Mouse (Mus musculus): ENCODE results near the gene Brca2. TPM values are rescaled to one million over a fixed set of nuclear protein-coding genes. Genes with fewer than 3 reads are reported as not detected.

Gene Brca2
- total RNA-seq, 1 experiment from 2014 or later = 76.3 TPM

DNA sequence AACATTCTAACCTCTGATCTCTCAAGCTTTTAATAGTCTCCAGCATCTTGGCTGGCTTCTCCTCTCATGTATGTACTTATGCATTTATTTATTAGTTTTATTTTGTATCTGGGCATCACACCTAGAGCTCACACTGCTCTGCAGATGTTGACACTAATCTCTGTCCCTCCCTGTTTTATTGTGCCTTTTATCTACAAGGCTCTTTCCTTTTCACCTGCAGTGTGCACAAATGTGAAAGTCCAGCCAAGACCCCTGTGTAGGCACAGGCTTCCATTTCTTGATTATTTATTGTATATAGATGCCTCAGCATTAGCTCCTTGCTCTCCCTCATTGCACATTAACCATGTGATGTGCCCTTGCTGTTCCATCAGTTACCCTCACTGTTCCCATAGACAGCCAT is 38.9 kb downstream of the Brca2 start:
- no peak for ATAC-seq (replicated peaks; ENCODE audit: low read depth, poor library complexity, severe bottlenecking)

DNA sequence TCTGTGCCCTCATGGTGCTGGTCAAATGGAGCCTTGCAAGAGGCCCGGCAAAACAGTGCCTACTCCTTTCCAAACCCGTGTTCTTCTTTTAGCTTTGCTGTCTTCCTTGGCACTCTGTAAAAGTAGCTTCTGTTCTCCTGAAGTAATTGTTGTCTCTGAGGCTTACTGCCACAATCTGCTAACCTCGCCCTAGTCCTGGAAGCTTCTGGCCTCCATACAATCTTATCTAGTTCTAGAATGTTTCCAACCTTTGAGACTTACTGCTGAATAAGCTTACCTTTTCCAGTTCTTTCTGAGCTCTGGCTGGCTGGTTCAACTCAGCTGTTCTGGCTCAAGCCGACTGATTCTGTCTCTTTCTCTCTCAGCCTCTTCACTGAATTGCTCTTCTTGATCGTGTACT is 39.4 kb downstream of the Brca2 start:
- no peak for ATAC-seq (replicated peaks; ENCODE audit: low read depth, poor library complexity, severe bottlenecking)

DNA sequence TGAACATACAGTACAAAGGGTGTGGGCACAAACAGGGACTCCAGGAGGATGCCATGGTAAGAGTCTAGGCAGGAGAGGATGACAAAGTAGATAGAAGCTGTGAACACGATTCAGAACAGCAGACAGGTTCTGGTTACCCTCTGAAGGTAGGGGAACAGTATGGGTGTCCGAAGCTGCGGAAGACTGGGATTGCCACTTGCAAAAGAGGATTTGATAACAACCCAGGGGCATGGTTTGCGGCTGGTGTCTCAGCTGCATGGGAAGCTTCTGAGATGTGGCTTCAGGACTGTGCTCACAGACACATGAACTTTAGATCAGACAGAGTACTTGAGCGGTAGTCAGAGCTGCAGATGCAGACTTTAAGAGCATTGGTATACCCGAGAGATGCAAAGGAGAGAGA is 42.0 kb downstream of the Brca2 start:
- ATAC-seq (replicated peaks; ENCODE audit: low read depth, poor library complexity, severe bottlenecking) = no peak

DNA sequence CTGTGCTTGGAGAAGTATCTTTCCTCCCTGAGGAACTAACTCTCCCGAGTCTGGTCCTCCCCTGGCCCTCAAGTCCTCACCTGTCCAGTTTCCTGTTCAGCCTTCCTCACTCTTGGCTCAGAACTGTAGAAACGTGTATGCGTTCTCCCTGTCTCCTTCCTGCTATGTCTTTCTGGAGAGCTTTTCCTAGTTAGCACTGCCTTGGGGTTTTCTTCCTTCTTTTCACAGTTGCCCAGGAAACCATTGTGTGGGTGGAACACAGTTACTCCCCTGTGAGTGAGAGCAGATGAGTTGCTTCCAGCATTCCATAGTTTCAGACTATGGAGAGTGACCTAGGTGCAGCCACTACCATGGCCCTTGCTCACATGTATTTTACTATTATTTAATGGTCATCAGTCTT is 43.8 kb downstream of the Brca2 start:
- ATAC-seq (replicated peaks; ENCODE audit: low read depth, poor library complexity, severe bottlenecking) = no peak

DNA sequence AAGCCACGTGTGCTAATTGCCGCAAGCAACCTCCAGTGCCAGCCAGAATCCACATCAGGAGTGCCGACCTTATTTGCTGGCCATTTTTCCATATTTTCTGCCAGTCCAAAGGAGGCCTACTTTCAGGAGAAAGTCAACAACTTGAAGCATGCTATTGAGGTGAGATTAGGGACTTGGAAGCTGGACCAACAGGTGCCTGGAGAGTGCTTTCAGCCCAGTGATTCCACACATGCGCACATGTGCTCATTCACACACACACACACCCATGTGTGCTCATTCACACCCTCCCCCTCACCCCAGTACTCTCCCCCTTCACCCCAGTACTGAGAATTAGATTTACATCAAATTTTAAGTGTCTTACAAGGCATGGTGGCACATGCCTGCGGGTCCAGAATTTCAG is 44.5 kb downstream of the Brca2 start:
- no peak for ATAC-seq (replicated peaks; ENCODE audit: low read depth, poor library complexity, severe bottlenecking)

DNA sequence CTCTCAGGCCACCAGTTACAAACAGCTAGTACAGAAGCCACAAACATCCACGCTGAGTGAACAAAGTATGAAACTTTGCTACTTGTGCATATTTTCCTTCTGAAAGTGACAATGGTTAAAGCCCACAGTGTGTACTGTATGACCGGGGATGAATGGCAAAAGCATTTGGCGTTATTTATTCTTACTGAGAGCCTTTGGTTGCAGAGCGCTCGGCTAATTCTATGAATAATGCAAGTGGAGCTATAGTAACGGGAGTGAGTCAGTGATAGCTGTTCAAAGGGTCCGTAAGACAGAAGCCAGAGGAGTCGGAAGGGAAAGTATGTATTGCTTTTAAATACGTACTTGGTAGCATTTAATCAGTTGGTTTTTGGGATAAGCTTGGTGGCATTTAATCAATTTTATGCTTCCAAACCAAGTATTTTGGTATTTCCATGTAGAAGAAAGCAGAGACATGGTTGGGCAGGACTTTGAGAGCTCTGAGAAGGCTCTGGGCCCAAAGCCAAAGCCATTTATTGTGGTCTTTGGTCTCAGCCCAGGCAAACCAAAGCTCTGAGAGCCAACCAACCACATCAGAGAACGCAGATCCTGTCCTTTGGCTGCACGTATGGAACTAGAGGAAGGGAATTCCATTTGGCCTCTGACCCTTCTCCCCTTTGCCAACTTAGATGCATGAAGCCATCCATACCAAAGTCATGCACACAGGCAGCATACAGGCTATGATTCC is 48.2 kb downstream of the Brca2 start:
- ATAC-seq (replicated peaks; ENCODE audit: low read depth, poor library complexity, severe bottlenecking) = no peak

DNA sequence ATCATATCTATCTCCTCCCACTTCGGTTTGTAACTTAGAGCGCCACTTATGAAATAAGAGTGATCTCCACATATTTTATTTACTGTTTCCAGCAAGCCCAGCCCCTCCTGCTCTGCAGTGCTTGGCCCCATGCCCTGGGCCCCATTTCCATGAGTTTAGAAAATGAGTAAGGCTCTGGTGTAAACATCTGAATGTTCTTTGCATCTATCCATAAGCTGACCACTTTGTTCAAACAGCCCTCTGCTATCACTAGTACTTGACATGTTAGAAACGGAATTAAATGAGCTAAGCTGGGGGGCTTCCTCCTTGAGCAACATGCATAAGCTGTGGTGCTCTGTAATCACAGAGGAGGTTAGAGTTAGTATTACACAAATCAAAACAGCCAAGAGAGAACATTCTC is 52.0 kb downstream of the Brca2 start:
- no peak for ATAC-seq (replicated peaks; ENCODE audit: low read depth, poor library complexity, severe bottlenecking)

DNA sequence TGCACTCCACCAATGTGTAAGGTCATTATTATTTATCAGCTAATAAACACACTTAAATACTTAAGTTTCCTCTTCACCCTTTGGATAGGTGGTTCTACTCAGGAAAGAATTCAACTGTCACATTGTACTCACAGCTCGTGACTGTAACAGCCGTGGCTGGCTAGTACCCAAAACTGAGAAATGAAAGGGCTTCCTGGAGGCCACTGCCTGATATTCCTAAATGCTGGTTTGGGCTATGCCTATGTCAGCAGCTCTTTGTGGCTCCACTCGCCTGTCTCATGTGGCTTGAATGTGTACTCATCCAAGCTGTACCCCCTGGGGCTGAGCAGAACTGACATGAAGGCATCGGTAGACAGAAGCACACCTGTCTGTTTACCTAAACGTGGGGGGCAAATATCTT is 52.5 kb downstream of the Brca2 start:
- ATAC-seq (replicated peaks; ENCODE audit: low read depth, poor library complexity, severe bottlenecking) = no peak

DNA sequence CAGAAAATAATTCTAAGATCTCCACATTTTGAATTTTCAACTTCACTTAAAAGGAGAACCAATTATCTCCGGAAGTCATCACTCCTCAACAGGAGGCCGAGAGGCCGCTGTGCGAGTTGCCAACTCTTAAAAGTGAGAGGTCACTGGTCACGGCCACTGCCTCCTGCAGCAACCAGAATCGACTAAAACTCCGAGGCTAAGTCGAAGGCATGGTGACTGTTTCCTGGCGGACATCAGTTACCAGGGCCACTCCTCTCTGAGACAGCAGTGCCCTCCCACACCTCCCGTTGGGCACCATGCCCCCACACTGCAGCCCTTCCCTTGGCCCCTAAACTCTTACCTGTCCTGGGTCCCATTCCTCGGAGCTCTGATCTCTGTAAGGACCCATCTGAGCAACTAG is 54.4 kb downstream of the Brca2 start:
- ATAC-seq (replicated peaks; ENCODE audit: low read depth, poor library complexity, severe bottlenecking) = no peak

DNA sequence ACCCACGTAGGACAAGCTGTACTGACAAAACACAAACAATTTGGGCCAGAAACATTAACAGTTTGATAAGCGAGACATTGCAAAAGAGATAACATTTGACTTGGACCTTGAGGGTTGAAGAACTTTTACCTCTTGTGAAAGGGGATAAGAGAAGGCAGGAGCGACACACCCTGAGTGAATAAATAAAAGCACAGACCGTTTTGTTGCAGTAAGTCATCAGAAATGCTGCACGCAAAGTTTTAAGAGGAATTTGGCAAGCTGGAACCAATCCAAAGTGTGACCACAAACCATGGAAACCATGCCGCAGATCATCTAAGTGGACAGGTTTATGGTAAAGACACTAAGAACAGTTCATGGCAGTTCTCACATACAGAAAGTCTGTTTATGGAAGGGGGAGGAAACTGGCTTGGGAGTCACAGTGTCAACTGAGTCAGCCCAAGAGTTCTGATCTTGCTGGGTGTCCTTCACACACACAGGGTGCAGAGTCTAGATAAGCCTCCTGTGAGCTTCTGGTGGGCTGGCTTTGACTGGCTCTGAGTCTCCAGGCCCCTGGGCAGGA is 56.3 kb downstream of the Brca2 start:
- peak; percentile 74 for ATAC-seq (replicated peaks; ENCODE audit: low read depth, poor library complexity, severe bottlenecking)

DNA sequence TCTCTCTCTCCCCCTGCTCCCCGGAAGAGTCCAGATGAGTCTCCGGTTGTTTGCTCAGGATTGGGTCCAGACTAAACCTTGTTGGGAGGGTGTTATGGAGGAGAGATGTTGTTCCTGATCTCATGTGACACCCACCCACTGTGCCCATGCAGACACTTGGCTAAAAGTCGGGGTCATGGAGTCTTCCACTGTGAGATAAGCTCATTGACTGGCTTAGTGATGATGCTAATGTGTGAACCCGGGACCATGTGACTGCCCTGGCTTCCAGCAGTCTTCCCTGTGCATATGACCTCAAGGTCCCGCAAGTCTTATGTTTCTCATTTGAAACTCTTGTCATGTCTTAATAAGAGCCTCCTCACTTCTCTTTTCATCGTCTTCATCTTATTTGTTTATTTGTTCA is 58.8 kb downstream of the Brca2 start:
- ATAC-seq (replicated peaks; ENCODE audit: low read depth, poor library complexity, severe bottlenecking) = no peak

DNA sequence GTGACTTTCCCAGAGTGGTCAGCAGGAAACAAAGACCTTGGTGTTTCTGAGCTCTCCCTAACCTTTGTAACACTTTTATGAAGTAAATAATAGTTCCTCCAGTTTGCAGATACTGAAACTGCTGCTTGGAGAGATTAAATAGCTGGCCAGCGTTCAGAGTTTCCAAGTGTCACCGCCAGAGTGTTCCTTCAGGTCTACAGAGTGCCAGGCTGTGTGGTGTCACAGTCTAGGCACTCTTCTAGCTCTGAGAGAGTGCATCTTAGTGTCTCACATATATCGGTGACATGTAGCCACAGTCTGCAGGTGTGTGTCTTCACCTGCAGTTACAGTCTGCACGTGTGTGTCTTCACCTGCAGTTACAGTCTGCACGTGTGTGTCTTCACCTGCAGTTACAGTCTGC is 60.8 kb downstream of the Brca2 start:
- ATAC-seq (replicated peaks; ENCODE audit: low read depth, poor library complexity, severe bottlenecking) = no peak

DNA sequence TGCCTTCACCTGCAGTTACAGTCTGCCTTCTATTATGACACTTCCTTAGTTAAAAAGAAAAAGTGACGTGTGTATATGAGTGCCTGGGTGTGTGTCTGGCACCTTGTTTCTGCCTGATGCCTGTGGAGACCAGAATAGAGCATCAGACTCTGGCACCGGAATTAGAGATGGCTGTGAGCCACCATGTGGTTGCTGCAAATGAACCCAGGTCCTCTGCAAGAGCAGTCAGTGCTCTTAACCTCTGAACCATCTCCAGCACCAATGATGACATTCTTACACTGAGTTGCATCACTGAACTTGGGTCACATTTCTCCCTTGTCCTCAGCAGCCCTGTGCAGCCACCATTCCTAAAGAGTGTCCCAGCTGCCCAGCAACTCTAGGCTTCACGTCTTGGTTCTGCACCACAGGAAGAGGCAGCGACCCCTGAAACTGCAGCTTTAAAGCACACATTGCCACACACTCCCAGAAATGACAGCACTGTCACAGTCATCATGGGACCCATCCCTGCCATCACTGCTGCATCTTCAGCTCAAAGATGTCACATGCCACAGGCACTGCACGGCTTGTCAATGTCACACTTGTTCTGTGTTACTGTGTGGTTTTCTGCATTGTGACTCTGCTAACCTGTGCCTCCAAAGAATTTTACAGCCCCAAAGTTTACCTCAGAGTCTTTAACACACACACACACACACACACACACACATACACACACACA is 61.3 kb downstream of the Brca2 start:
- ATAC-seq (replicated peaks; ENCODE audit: low read depth, poor library complexity, severe bottlenecking) = peak; percentile 31; the same call in 1 of the 2 replicates

DNA sequence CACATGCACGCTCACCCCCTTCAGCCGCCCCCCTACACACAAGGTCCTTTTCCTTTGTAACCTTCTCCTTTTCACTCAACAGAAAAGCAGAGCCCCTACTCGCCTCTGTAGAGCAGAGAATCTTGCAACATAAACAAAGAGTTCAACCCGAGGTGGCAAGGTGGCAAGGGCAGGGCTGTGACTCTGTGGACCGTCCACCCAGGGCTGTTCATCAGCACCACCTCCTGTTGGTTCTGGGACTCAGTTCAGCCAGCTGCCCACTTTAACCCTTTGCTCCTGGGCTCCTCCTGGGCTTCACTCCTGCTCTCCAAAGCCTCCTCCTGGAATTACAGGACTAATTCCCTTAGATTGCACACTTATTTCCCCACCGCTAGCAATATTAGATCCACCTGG is 61.9 kb downstream of the Brca2 start:
- ATAC-seq (replicated peaks; ENCODE audit: low read depth, poor library complexity, severe bottlenecking) = no peak

DNA sequence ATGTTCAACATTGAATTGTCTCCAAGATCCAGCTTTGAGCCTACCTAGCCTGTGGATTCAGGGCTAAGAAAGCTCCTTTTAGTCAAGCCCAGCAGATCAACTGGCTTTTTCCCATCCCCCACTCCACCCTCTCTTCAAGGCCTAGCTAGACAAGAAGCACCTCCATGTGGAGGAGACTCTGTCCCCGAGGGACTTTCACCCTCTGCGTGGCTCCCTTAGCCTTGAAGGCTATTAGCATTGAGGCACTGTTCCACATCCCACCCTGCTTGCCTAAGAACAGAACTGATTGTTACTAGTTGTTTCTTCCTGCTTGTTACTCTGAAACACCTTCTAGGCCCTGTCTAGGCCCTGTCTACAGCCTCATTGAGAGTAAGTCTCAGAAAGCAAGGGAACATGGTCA is 67.5 kb downstream of the Brca2 start:
- no peak for ATAC-seq (replicated peaks; ENCODE audit: low read depth, poor library complexity, severe bottlenecking)

DNA sequence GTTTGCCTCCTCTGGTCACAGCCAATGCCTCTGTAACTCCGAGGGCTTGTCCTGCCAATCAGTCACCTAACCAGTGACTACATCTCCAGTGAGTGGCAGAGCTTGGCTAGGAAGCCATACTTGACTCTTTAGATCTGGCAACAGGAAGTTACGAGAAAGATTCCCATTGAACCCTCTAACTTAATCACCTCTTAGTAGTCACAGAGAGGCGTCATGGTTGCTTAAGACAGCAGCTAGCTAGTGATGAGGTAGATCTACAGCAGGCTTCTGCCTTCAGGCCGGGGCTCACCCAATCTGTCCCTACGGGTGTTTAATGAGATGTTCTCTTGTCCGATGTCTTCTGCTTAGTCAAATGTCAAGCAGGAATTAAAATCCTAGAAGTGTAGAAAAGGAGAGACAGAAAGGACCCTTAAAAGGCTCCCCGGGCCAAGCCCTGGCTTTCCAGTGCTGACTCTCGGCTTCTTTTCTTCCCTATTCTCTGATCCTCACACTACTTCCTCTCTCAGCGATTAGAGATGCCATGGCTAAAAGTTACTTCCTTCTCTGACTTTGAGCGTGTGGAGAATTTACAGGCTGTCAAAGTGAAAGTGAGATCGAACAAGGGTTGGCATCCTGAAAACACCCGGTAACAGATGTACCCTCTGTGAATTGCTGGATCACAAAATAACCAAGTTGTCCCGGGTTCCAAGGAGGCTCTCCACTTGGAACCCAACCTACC is 69.9 kb downstream of the Brca2 start:
- ATAC-seq (replicated peaks; ENCODE audit: low read depth, poor library complexity, severe bottlenecking) = peak; percentile 67

DNA sequence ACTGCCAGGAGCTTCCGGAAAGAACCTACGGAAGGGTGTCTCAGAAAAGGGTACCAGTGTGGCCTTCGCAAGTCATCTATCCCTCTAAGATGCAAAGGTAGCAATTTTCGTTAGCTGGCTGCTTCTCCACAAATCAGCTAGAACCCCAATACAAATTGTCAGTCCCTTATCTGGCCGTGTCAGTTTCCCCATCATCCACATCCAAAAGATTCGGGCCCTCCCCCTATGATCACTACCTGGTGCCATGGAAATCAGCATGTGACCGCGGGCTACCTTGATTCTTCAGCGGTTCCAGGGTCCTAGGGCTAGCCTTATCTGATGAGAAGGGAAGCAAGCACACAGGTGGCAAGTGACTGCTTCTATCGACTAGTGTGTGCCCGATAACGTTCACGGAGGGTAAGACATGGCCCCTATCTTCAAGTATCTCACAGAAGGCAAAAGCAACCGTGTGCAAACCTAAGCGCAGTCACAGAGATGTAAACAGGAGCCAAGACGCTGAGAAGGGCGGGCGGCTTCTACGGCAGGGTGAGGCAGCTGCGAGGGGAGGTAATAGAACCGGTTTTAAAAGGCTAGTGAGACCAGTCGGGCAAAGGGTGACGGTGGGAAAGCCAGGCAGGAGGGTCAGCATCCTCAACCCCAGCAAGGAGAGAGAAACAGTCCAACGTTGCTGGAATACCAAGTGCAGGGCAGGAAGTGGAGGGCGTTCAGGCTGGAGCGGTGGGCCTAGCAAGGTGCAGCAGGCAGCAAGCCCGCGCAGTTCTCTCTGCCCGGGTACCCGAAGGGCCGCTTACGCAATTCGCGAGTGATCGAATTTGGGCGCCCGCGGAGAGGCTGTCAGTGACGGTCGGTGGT is 70.7 kb downstream of the Brca2 start:
- peak; percentile 19 for ATAC-seq (replicated peaks; ENCODE audit: low read depth, poor library complexity, severe bottlenecking)

DNA sequence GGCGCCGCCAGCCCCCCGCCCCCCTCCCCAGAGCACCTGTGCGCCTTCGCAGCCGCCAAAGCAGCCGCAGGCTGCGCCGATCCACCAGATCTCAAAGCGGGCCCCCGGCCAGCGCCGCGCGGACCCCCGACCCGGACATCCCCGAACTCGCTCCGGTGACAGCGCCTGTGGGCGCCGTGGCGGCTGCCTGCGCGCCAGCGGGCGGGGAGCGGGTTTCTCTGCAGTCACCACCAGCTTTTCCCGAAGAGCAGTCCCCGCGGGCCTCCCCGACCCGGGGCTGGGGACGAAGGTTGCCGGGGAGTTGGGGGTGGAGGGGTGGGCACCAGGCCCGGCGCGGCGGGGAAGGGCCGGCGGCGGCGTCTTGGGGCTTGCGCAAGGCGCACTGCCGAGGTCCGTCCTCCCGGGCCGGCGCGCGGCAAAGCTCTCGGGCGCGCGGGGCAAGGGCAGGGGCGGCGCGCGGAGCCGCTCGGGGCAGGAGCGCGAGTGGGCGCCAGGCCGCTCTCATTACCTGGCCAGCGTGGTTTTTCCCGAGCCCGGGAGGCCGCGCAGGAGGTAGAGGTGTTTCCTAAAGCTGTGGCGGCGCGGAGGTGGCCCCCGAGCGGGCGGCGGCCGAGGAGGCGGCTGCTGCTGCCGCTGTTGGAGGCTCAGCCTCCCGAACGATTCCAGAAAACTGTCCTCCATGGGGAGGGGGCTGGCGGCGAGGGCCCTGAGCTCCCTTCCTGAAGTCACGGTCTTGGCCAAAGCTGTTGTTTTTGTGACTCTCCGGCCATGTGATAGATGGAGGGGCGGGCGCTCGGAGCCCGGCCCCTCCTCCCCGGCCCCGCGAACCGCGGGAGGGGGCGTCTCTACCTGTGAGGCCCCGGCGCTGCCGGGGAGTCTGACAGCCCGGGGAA is 71.6 kb downstream of the Brca2 start:
- ATAC-seq (replicated peaks; ENCODE audit: low read depth, poor library complexity, severe bottlenecking) = peak; percentile 7; the same call in 1 of the 2 replicates
